Mouse (Mus musculus) CH12.LX (cell line): Measurements from ENCODE around the gene Sppl2b.

Experiments used
- CTCF ChIP-seq, 2 experiments: IDR thresholded peaks in 1 of 2; conservative IDR thresholded peaks in 1 of 2; 2 replicates each; pipeline ENCODE4 v1.5.1; 2011 to 2012; ENCODE audit warnings: low read depth in 2 of 2, low read length in 2 of 2, improper control_type of control experiment in 1 of 2, inconsistent platforms in 1 of 2, mild to moderate bottlenecking in 1 of 2, moderate library complexity in 1 of 2
- E2F4 ChIP-seq: IDR thresholded peaks from 2 replicates; pipeline ENCODE4 v1.6.1; 2011; ENCODE audit warnings: low read depth, low read length, improper control_type of control experiment; ENCODE audit not compliant: insufficient replicate concordance
- EP300 ChIP-seq: IDR thresholded peaks from 2 replicates; pipeline ENCODE4 v1.6.1; 2011; ENCODE audit warnings: low read length, improper control_type of control experiment
- ETS1 ChIP-seq: conservative IDR thresholded peaks from 2 replicates; pipeline ENCODE4 v1.6.1; 2012; ENCODE audit warnings: low read depth, mild to moderate bottlenecking, inconsistent platforms, low read length, improper control_type of control experiment, moderate library complexity
- HCFC1 ChIP-seq: IDR thresholded peaks from 2 replicates; pipeline ENCODE4 v1.6.1; 2012; ENCODE audit warnings: low read depth, mild to moderate bottlenecking, inconsistent platforms, low read length, improper control_type of control experiment
- JUND ChIP-seq: conservative IDR thresholded peaks from 2 replicates; pipeline ENCODE4 v1.6.1; 2011; ENCODE audit warnings: low read depth, low read length, improper control_type of control experiment
- MAZ ChIP-seq: IDR thresholded peaks from 2 replicates; pipeline ENCODE4 v1.6.1; 2012; ENCODE audit warnings: low read depth, mild to moderate bottlenecking, inconsistent platforms, low read length, improper control_type of control experiment, moderate library complexity
- MXI1 ChIP-seq: IDR thresholded peaks from 2 replicates; pipeline ENCODE4 v1.6.1; 2011; ENCODE audit warnings: mild to moderate bottlenecking, low read depth, low read length, improper control_type of control experiment
- POLR2A ChIP-seq: IDR thresholded peaks from 2 replicates; pipeline ENCODE4 v1.6.1; 2011; ENCODE audit warnings: low read depth, mild to moderate bottlenecking, improper control_type of control experiment, low read length
- POLR2AphosphoS2 ChIP-seq: IDR thresholded peaks from 2 replicates; pipeline ENCODE4 v1.6.1; 2011; ENCODE audit warnings: low read depth, low read length, improper control_type of control experiment
- RCOR1 ChIP-seq: conservative IDR thresholded peaks from 2 replicates; pipeline ENCODE4 v1.6.1; 2012; ENCODE audit warnings: low read depth, mild to moderate bottlenecking, inconsistent platforms, low read length, improper control_type of control experiment
- TCF12 ChIP-seq: IDR thresholded peaks from 2 replicates; pipeline ENCODE4 v1.6.1; 2014; ENCODE audit warnings: low read depth, mild to moderate bottlenecking, inconsistent platforms, low read length, improper control_type of control experiment
- ZNF384 ChIP-seq: IDR thresholded peaks from 2 replicates; pipeline ENCODE4 v1.6.1; 2012; ENCODE audit warnings: low read depth, low read length, improper control_type of control experiment, inconsistent platforms

GRCm38 (mm10) chr10:80827063-80827869, 27.8 kb upstream of the Sppl2b start:
- TF ChIP-seq CTCF (conservative IDR thresholded peaks at IDR 0.05 in 1 of 2, IDR thresholded peaks at IDR 0.05 in 1 of 2; ENCODE audit: low read depth in 2 of 2, low read length in 2 of 2) (no peak), POLR2A (no peak), EP300 (no peak), ETS1 (no peak), JUND (no peak), HCFC1 (no peak), TCF12 (no peak), MAZ (no peak), MXI1 (no peak), ZNF384 (no peak), RCOR1 (no peak), POLR2AphosphoS2 (no peak), E2F4 (no peak)
